7 mouse cellular contexts compared by ENCODE assay signal in the genomic region with DNA sequence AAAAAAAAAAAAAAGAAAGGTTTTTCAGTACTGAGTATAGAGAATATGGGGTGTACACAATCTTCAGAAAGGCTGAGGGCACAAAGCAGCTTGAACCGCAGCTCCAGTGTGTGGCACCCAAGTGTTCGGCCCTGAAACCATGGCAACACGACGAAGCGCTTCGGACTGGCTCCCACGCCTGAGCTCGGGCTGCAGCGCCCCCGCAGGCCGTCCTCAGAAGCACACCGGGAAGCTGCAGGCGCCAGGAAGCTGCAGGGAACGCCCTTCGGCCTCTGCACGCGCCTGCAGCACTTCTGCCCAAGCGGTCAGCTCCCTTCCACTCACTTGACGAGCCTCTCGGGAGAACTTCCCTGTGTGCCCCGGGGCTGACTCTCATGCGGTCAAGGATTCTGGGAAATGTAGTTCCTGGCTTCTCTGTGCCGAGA. TPM values are rescaled to one million over a fixed set of nuclear protein-coding genes. Genes with fewer than 3 reads are reported as not detected.
DNase-seq lines count a peak whose midpoint lies in the region; ATAC-seq lines count a peak whose summit lies in the region.

No protein-coding gene starts in this region.

- peak overlapping the region; percentile 60 for H3K27ac ChIP-seq in intestine, embryonic 16.5 days (ENCODE audit: low read length)
- H3K27ac ChIP-seq in midbrain, embryonic 11.5 days (ENCODE audit: low read depth, low read length): no peak overlapping the region

- H3K4me2 ChIP-seq in intestine, embryonic 16.5 days (ENCODE audit: low read depth, low read length): peak overlapping the region; percentile 44
- peak overlapping the region; percentile 34 for H3K4me2 ChIP-seq in midbrain, embryonic 11.5 days

- no peaks in the 10 kb centered on the region for H3K27me3 ChIP-seq in intestine, embryonic 16.5 days (replicated peaks; ENCODE audit: control insufficient read depth, insufficient read depth, low read length)
- H3K27me3 ChIP-seq in midbrain, embryonic 11.5 days (ENCODE audit: control insufficient read depth, insufficient read depth, low read length): no peaks in the 10 kb centered on the region

- intact Hi-C loops in gastrocnemius, postnatal 36 days (cut with DNase I): loop anchor here (5.0 kb wide), 1 partner anchor 46 kb away; no protein-coding TSS in a partner anchor
- intact Hi-C loops in left cerebral cortex, postnatal 36 days (cut with DNase I): loop anchor here (2.0 to 5.0 kb wide), 2 partner anchors 18 to 46 kb away; partner anchors contain the start of gene Fem1b

- no peak overlapping the region for H3K9ac ChIP-seq in intestine, embryonic 16.5 days (ENCODE audit: low read depth, low read length)
- H3K9ac ChIP-seq in midbrain, embryonic 11.5 days (ENCODE audit: low read length): no peak overlapping the region

- peak overlapping the region; percentile 30 for H3K4me3 ChIP-seq in intestine, embryonic 16.5 days (ENCODE audit: low read length)
- H3K4me3 ChIP-seq in midbrain, embryonic 11.5 days (ENCODE audit: low read depth, low read length): 0 out of 2 replicates have a peak overlapping the region, but pooled peaks have one; percentile 6

- no peaks in the 10 kb centered on the region for H3K36me3 ChIP-seq in intestine, embryonic 16.5 days (ENCODE audit: control insufficient read depth, insufficient read depth, low read length)
- H3K36me3 ChIP-seq in midbrain, embryonic 11.5 days (ENCODE audit: control insufficient read depth, insufficient read depth, low read length): no peaks in the 10 kb centered on the region

- peak; percentile 98 for ATAC-seq in intestine, embryonic 16.5 days
- ATAC-seq in midbrain, embryonic 11.5 days (ENCODE audit: low FRiP score): peak; percentile 95

- peak; percentile 99 for DNase-seq in adrenal gland, adult 2 months
- peak; percentile 91 for DNase-seq in embryo, embryonic 11.5 days (ENCODE audit: low read depth, low spot score)
- DNase-seq in gastrocnemius, postnatal 36 days: peak; percentile 93 to 94
- DNase-seq in left cerebral cortex, postnatal 36 days (ENCODE audit: low spot score in 2 of 2): peak; percentile 94
- DNase-seq in midbrain, embryonic 11.5 days (ENCODE audit: low spot score, missing footprints): peak; percentile 100
- peak; percentile 95 for DNase-seq in skeletal muscle tissue, adult 2 months (ENCODE audit: low read depth, low spot score)

- H3K4me1 ChIP-seq in intestine, embryonic 16.5 days (ENCODE audit: control insufficient read depth, insufficient read depth, low read length): peaks cover 9% of the 10 kb centered on the region; the same call in 1 of the 2 replicates
- peaks cover 12% of the 10 kb centered on the region for H3K4me1 ChIP-seq in midbrain, embryonic 11.5 days (ENCODE audit: control insufficient read depth, insufficient read depth, low read length)

- H3K9me3 ChIP-seq in intestine, embryonic 16.5 days (ENCODE audit: control insufficient read depth, low read length): no peaks in the 10 kb centered on the region
- H3K9me3 ChIP-seq in midbrain, embryonic 11.5 days (ENCODE audit: control insufficient read depth, low read length): no peaks in the 10 kb centered on the region

- under 1% methylated on average over 23 of the region's 23 CpGs for WGBS in intestine, embryonic 16.5 days
- under 1% methylated on average over 23 of the region's 23 CpGs for WGBS in midbrain, embryonic 11.5 days

RNA-seq across cellular contexts. Expression of gene Cln6, which starts 9.9 kb away (rescaled TPM):
- 10 to 100 TPM; 20.0 to 20.2 TPM for total RNA-seq in adrenal gland, adult 2 months (2021)
- polyA plus RNA-seq in adrenal gland, adult 2 months (2012; rRNA removed): 65.3 and 68.9 TPM in 2 replicates
- total RNA-seq in gastrocnemius, postnatal 36 days (2021): 10 to 100 TPM; 14.4 to 18.6 TPM
- polyA plus RNA-seq in intestine, embryonic 16.5 days (2015; fragmentation: Nextera tagmentation; extraction: Ambion mirVana): 34.9 and 40.2 TPM in 2 replicates
- 10 to 100 TPM; 10.3 to 13.7 TPM for total RNA-seq in left cerebral cortex, postnatal 36 days (2021)
- 7.9 and 8.5 TPM in 2 replicates for polyA plus RNA-seq in midbrain, embryonic 11.5 days (2014; fragmentation: Nextera tagmentation; extraction: Ambion mirVana)

RNA-seq across cellular contexts. Expression of gene Fem1b, which starts 16.9 kb away (rescaled TPM):
- total RNA-seq in adrenal gland, adult 2 months (2021): 10 to 100 TPM; 31.6 to 33.8 TPM
- polyA plus RNA-seq in adrenal gland, adult 2 months (2012; rRNA removed): 8.1 and 8.3 TPM in 2 replicates
- total RNA-seq in gastrocnemius, postnatal 36 days (2021): 10 to 100 TPM; 13.6 to 13.8 TPM
- polyA plus RNA-seq in intestine, embryonic 16.5 days (2015; fragmentation: Nextera tagmentation; extraction: Ambion mirVana): 12.2 and 12.5 TPM in 2 replicates
- total RNA-seq in left cerebral cortex, postnatal 36 days (2021): 100 to 1,000 TPM in 1 of 2 experiments, 10 to 100 TPM in 1; 98.6 to 100 TPM
- 62.5 and 63.7 TPM in 2 replicates for polyA plus RNA-seq in midbrain, embryonic 11.5 days (2014; fragmentation: Nextera tagmentation; extraction: Ambion mirVana)

RNA-seq across cellular contexts. Expression of gene Calml4, which starts 29.2 kb away (rescaled TPM):
- total RNA-seq in adrenal gland, adult 2 months (2021): 10 to 100 TPM in 1 of 2 experiments, 1 to 10 TPM in 1; 7.8 to 12.0 TPM
- 0.77 and 0.97 TPM in 2 replicates for polyA plus RNA-seq in adrenal gland, adult 2 months (2012; rRNA removed)
- 1 to 10 TPM; 1.2 to 2.7 TPM for total RNA-seq in gastrocnemius, postnatal 36 days (2021)
- 286 and 319 TPM in 2 replicates for polyA plus RNA-seq in intestine, embryonic 16.5 days (2015; fragmentation: Nextera tagmentation; extraction: Ambion mirVana)
- 1 to 10 TPM in 1 of 2 experiments, not detected in 1; 1.7 TPM for total RNA-seq in left cerebral cortex, postnatal 36 days (2021)
- 0.40 and 1.2 TPM in 2 replicates for polyA plus RNA-seq in midbrain, embryonic 11.5 days (2014; fragmentation: Nextera tagmentation; extraction: Ambion mirVana)
